Mouse (Mus musculus): Measurements from ENCODE around the gene Prm2.

GRCm38 (mm10) chr16:10843486-10844318 is 47.8 kb upstream of the Prm2 start:
- TF ChIP-seq CTCF (IDR thresholded peaks at IDR 0.05; ENCODE audit: insufficient read depth, low read length), result no peak
- TF ChIP-seq POLR2A (IDR thresholded peaks at IDR 0.05; ENCODE audit: borderline replicate concordance, extremely low read depth, low read depth, low read length), result no peak
